Mouse (Mus musculus): ENCODE measurements at regions not wholly inside any gene's neighbourhood (a gene's known extent, or its start where the extent isn't known, plus 50 kb on each side); places are given as distances from the start of the nearest gene placed in this dataset.

DNA sequence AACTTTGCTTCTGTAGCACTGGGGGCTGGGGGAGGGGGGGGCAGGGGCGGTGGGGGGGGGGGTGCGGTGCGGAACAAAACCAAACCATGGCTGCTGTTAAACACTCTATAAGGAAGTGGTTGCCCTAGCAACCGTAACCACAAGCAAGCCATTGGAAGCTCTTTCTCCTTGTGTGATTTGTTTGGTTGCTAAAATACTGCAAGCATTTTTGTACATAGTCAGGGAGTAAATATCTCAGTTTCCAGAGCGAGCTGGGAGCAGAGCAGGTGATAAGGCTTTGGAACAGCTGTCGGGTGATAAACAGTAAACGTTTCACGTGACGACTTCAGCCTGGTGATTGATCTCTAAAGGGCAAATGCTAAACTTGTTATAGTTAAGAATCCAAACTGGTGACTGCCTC is 86.3 kb upstream of the Gm47985 start:
- no peaks in the 10 kb centered on the region for H3K9me3 ChIP-seq
- no peak overlapping the region for H3K9ac ChIP-seq
- H3K27ac ChIP-seq = no peak overlapping the region
- no peak overlapping the region for H3K4me3 ChIP-seq
- H3K4me2 ChIP-seq = peak overlapping the region; percentile 36
- H3K27me3 ChIP-seq = no peaks in the 10 kb centered on the region
- 22% methylated on average over 9 of the region's 9 CpGs for WGBS
- ATAC-seq (ENCODE audit: low FRiP score) = peak; percentile 65
- H3K36me3 ChIP-seq = no peaks in the 10 kb centered on the region
- peaks cover 10% of the 10 kb centered on the region for H3K4me1 ChIP-seq (replicated peaks)

- Histone ChIP-seq H3K27me3 (no peaks in the 10 kb centered on the region), H3K4me1 (replicated peaks) (peaks cover 7% of the 10 kb centered on the region), H3K4me2 (no peak overlapping the region), H3K36me3 (no peaks in the 10 kb centered on the region), H3K9me3 (no peaks in the 10 kb centered on the region), H3K9ac (no peak overlapping the region), H3K27ac (no peak overlapping the region), H3K4me3 (no peak overlapping the region)
- ATAC-seq (ENCODE audit: low FRiP score) = no peak
- WGBS = 89% methylated on average over 1 of the region's 1 CpGs
These were observed 84.8 kb upstream of the Gm47985 start for GRCm38 (mm10) chr1:151097506-151097905.

DNA sequence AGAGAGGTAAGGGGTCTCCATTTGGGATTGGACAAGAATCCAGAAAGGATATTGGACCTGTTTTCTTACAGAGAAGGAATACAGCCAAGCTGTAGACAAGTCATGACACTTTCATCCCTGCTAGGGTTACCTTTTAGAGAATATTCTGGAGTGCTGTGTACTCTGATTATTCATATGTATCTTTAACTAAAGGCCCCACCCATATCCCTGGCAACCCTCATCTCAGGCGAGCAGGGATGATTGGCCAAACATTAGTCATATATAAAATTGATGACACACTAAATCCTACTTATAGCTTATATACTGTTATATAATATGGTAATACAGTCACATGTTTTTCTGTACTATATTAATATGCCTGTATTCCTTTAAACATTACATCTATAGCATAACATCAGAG is 83.6 kb upstream of the Gm47985 start:
- no peak for ATAC-seq (ENCODE audit: low FRiP score)
- Histone ChIP-seq H3K27me3 (no peaks in the 10 kb centered on the region), H3K9ac (no peak overlapping the region), H3K36me3 (no peaks in the 10 kb centered on the region), H3K27ac (no peak overlapping the region), H3K4me2 (no peak overlapping the region), H3K4me3 (no peak overlapping the region), H3K9me3 (no peaks in the 10 kb centered on the region), H3K4me1 (replicated peaks) (peaks cover 13% of the 10 kb centered on the region)
- WGBS = 86% methylated on average over 1 of the region's 1 CpGs

- Histone ChIP-seq H3K4me1 (replicated peaks) (peaks cover 9% of the 10 kb centered on the region), H3K9me3 (no peaks in the 10 kb centered on the region), H3K4me2 (no peak overlapping the region), H3K27ac (peak overlapping the region; percentile 58), H3K27me3 (no peaks in the 10 kb centered on the region), H3K9ac (no peak overlapping the region), H3K36me3 (no peaks in the 10 kb centered on the region), H3K4me3 (no peak overlapping the region)
- ATAC-seq (ENCODE audit: low FRiP score) = peak; percentile 64
- WGBS = 57% methylated on average over 12 of the region's 12 CpGs
These were observed 81.5 kb upstream of the Gm47985 start for GRCm38 (mm10) chr1:151100565-151101483.

DNA sequence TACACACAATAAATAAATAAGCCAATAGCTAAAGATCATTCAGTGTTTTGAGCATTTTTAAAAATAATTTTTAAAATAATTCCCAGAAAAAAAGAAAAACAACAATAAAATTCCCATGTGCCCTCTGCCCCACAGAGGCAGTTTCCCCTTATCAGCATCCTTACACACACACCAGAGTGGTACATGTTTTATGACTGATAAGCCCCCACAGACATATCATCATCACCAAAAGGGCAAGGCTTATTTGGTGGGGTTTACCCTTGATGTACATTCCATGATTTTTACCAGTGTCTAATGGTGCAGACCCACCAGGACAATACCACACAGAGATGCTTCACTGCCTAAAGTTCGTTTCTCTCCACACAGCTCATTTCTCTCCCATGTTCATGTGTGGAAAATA is 80.8 kb upstream of the Gm47985 start:
- no peak for ATAC-seq (ENCODE audit: low FRiP score)
- H3K27ac ChIP-seq = no peak overlapping the region
- H3K4me3 ChIP-seq = no peak overlapping the region
- H3K9ac ChIP-seq = no peak overlapping the region
- H3K9me3 ChIP-seq = no peaks in the 10 kb centered on the region
- WGBS = 88% methylated on average over 1 of the region's 1 CpGs
- H3K4me1 ChIP-seq (replicated peaks) = 0 out of 2 replicates have a peak, but pooled peaks cover 5% of the 10 kb centered on the region
- no peaks in the 10 kb centered on the region for H3K27me3 ChIP-seq
- H3K4me2 ChIP-seq = no peak overlapping the region
- no peaks in the 10 kb centered on the region for H3K36me3 ChIP-seq

GRCm38 (mm10) chr1:151102061-151102460 is 80.3 kb upstream of the Gm47985 start:
- no peaks in the 10 kb centered on the region for H3K36me3 ChIP-seq
- no peaks in the 10 kb centered on the region for H3K9me3 ChIP-seq
- H3K27me3 ChIP-seq = no peaks in the 10 kb centered on the region
- H3K27ac ChIP-seq = no peak overlapping the region
- H3K9ac ChIP-seq = no peak overlapping the region
- no peak for ATAC-seq (ENCODE audit: low FRiP score)
- 0 out of 2 replicates have a peak, but pooled peaks cover 5% of the 10 kb centered on the region for H3K4me1 ChIP-seq (replicated peaks)
- WGBS = 86% methylated on average over 3 of the region's 3 CpGs
- no peak overlapping the region for H3K4me2 ChIP-seq
- H3K4me3 ChIP-seq = no peak overlapping the region

GRCm38 (mm10) chr1:151102646-151103391 is 79.5 kb upstream of the Gm47985 start:
- H3K4me1 ChIP-seq (replicated peaks) = 0 out of 2 replicates have a peak, but pooled peaks cover 5% of the 10 kb centered on the region
- no peak overlapping the region for H3K4me3 ChIP-seq
- H3K36me3 ChIP-seq = no peaks in the 10 kb centered on the region
- 87% methylated on average over 16 of the region's 16 CpGs for WGBS
- no peak for ATAC-seq (ENCODE audit: low FRiP score)
- H3K27me3 ChIP-seq = no peaks in the 10 kb centered on the region
- H3K9me3 ChIP-seq = no peaks in the 10 kb centered on the region
- H3K27ac ChIP-seq = no peak overlapping the region
- H3K4me2 ChIP-seq = no peak overlapping the region
- H3K9ac ChIP-seq = no peak overlapping the region

GRCm38 (mm10) chr1:151103522-151104037 is 78.8 kb upstream of the Gm47985 start:
- Histone ChIP-seq H3K27me3 (no peaks in the 10 kb centered on the region), H3K4me2 (no peak overlapping the region), H3K36me3 (no peaks in the 10 kb centered on the region), H3K9me3 (no peaks in the 10 kb centered on the region), H3K9ac (no peak overlapping the region), H3K4me3 (no peak overlapping the region), H3K4me1 (replicated peaks) (0 out of 2 replicates have a peak, but pooled peaks cover 5% of the 10 kb centered on the region), H3K27ac (no peak overlapping the region)
- ATAC-seq (ENCODE audit: low FRiP score) = no peak
- WGBS = 74% methylated on average over 6 of the region's 6 CpGs

GRCm38 (mm10) chr1:151104346-151104745 is 78.0 kb upstream of the Gm47985 start:
- H3K9ac ChIP-seq = no peak overlapping the region
- 92% methylated on average over 5 of the region's 5 CpGs for WGBS
- no peaks in the 10 kb centered on the region for H3K27me3 ChIP-seq
- H3K4me1 ChIP-seq (replicated peaks) = 0 out of 2 replicates have a peak, but pooled peaks cover 5% of the 10 kb centered on the region
- H3K36me3 ChIP-seq = no peaks in the 10 kb centered on the region
- H3K27ac ChIP-seq = no peak overlapping the region
- H3K9me3 ChIP-seq = no peaks in the 10 kb centered on the region
- ATAC-seq (ENCODE audit: low FRiP score) = no peak
- H3K4me2 ChIP-seq = no peak overlapping the region
- H3K4me3 ChIP-seq = no peak overlapping the region

- no peaks in the 10 kb centered on the region for H3K36me3 ChIP-seq
- no peak overlapping the region for H3K9ac ChIP-seq
- H3K4me2 ChIP-seq = no peak overlapping the region
- WGBS = 93% methylated on average over 2 of the region's 2 CpGs
- no peaks in the 10 kb centered on the region for H3K27me3 ChIP-seq
- no peak overlapping the region for H3K27ac ChIP-seq
- no peak for ATAC-seq (ENCODE audit: low FRiP score)
- no peaks in the 10 kb centered on the region for H3K9me3 ChIP-seq
- no peak overlapping the region for H3K4me3 ChIP-seq
- 0 out of 2 replicates have a peak, but pooled peaks cover 5% of the 10 kb centered on the region for H3K4me1 ChIP-seq (replicated peaks)
These were observed 77.5 kb upstream of the Gm47985 start for GRCm38 (mm10) chr1:151104806-151105205.

DNA sequence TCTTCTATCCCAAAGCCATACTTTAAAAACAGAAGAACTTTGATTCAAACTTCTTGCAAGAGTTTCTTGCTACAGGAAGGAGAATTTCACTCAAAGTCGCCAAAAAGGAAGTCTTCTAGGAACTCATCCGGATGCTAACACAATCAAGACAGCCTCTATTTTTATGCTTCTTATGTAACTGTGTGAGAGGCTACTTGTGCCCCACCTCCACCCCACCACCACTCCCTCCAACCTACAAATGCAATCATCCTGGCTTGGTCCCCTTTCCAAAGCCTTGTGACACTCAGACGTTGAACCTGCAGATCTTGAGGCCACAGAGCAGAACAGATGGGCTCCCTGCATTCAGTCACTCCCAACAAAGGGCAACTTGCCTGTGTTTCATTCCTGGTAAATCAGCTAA is 77.1 kb upstream of the Gm47985 start:
- 0 out of 2 replicates have a peak, but pooled peaks cover 5% of the 10 kb centered on the region for H3K4me1 ChIP-seq (replicated peaks)
- H3K4me2 ChIP-seq = no peak overlapping the region
- no peak overlapping the region for H3K27ac ChIP-seq
- no peak overlapping the region for H3K4me3 ChIP-seq
- no peak overlapping the region for H3K9ac ChIP-seq
- ATAC-seq (ENCODE audit: low FRiP score) = no peak
- no peaks in the 10 kb centered on the region for H3K9me3 ChIP-seq
- 69% methylated on average over 3 of the region's 3 CpGs for WGBS
- H3K27me3 ChIP-seq = no peaks in the 10 kb centered on the region
- no peaks in the 10 kb centered on the region for H3K36me3 ChIP-seq

DNA sequence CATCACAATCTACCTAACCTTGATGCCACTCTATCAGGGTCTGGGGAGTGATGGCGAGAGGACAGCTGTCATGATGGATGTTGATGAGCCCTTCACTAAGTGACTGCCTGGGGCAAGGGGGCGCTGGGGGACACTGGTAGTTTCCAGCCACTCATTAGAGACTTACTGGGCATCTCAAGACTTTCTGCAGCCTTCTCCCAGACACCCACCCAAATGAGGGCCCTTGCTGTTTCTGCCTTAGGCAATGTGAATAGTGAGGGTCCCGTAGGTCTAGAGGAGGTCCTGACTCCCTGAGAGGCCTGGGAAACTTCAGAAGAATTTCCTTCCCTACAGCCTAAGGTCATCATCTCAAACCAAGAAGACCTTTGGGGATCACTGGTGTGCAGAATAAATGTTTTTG is 74.9 kb upstream of the Gm47985 start:
- H3K27me3 ChIP-seq = no peaks in the 10 kb centered on the region
- H3K4me1 ChIP-seq (replicated peaks) = 0 out of 2 replicates have a peak, but pooled peaks cover 5% of the 10 kb centered on the region
- no peaks in the 10 kb centered on the region for H3K36me3 ChIP-seq
- WGBS = 70% methylated on average over 3 of the region's 3 CpGs
- H3K27ac ChIP-seq = no peak overlapping the region
- no peak overlapping the region for H3K4me3 ChIP-seq
- no peak overlapping the region for H3K4me2 ChIP-seq
- H3K9me3 ChIP-seq = no peaks in the 10 kb centered on the region
- no peak for ATAC-seq (ENCODE audit: low FRiP score)
- no peak overlapping the region for H3K9ac ChIP-seq

Measured in hindbrain, embryonic 13.5 days (tissue).